Mouse (Mus musculus) hindbrain, embryonic 12.5 days (tissue): Measurements from ENCODE around the gene Prcd. TPM values are rescaled to one million over a fixed set of nuclear protein-coding genes. Genes with fewer than 3 reads are reported as not detected.

Experiments
- ATAC-seq: fragments of 200-750 bp; cut with Nextera tagmentation; 2 replicates; pipeline ENCODE4 v1.8.0; 2017; ENCODE audit warnings: moderate TSS enrichment; ENCODE audit not compliant: low FRiP score
- H3K27ac ChIP-seq: fragments of 300-500 bp; sonication (generic); 2 replicates; pipeline ENCODE4 v1.5.1; 2016; ENCODE audit warnings: mild to moderate bottlenecking
- H3K27me3 ChIP-seq: fragments of 300-500 bp; sonication (generic); 2 replicates; pipeline ENCODE4 v1.6.1; 2016; ENCODE audit warnings: mild to moderate bottlenecking
- H3K36me3 ChIP-seq: fragments of 300-500 bp; sonication (generic); 2 replicates; pipeline ENCODE4 v1.6.1; 2016; ENCODE audit warnings: mild to moderate bottlenecking
- H3K4me1 ChIP-seq: fragments of 300-500 bp; sonication (generic); 2 replicates; pipeline ENCODE4 v1.6.1; 2016
- H3K4me2 ChIP-seq: fragments of 300-500 bp; sonication (generic); replicated peaks from 2 replicates; pipeline ENCODE4 v1.6.1; 2016; ENCODE audit warnings: mild to moderate bottlenecking
- H3K4me3 ChIP-seq: fragments of 300-500 bp; sonication (generic); 2 replicates; pipeline ENCODE4 v1.5.1; 2016; ENCODE audit warnings: mild to moderate bottlenecking
- H3K9ac ChIP-seq: fragments of 300-500 bp; sonication (generic); 2 replicates; pipeline ENCODE4 v1.6.1; 2016; ENCODE audit warnings: mild to moderate bottlenecking, moderate library complexity
- H3K9me3 ChIP-seq: fragments of 300-500 bp; sonication (generic); replicated peaks from 2 replicates; pipeline ENCODE4 v1.6.1; 2016; ENCODE audit warnings: mild to moderate bottlenecking
- WGBS: fragments of 180-500 bp; shearing (Covaris S2); methylation state at CpG from one replicate; pipeline ENCODE4 v1.1.7; 2016; 5-methylcytosine and 5-hydroxymethylcytosine counted together
- polyA plus RNA-seq: library from polyadenylated mRNA; unstranded; fragments of >200 nt; fragmentation: Nextera tagmentation; extraction: Ambion mirVana; gene quantifications from 2 replicates; pipeline ENCODE4 v1.2.1, GENCODE M21; 2016

Gene Prcd
- polyA plus RNA-seq, 1 experiment from 2014 or later, result 0.43 TPM

DNA sequence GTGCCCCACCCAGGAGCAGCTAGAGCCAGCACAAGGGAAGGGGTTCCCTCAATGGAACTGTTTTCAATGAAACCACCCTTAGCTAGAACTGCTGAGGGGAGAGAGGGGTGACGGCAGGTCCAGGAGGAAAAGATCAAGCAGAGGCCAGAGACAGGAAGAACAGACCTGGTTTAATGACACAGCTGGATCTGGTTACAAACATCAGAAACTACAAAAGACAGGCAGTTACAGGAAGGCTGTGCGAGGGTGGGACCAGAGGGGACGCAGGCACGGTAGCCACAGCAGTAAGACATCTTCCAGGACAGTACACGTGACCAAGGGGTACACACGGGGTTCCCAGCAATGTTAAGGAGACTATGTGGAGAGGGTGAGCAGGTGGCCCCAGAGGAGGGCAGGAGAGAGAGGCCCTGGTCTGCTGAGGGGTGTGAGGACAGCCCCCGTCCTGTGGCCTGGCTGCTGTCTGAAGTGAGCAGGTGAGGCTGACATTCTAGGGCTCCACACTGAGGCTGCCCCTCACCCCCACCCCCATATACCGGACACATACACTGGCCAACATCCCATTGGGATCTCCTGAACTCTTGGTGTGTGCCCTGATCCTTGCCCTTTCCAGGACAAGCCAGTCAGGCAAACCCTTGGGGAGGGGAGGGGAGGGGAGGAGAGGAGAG lies 7.8 kb upstream of the Prcd start:
- Histone ChIP-seq H3K36me3 (no peaks in the 10 kb centered on the region), H3K9ac (no peak overlapping the region), H3K27me3 (peaks cover 25% of the 10 kb centered on the region), H3K27ac (no peak overlapping the region), H3K4me1 (peaks cover 31% of the 10 kb centered on the region), H3K4me3 (no peak overlapping the region), H3K4me2 (no peak overlapping the region), H3K9me3 (no peaks in the 10 kb centered on the region)
- WGBS, result 65% methylated on average over 8 of the region's 8 CpGs
- ATAC-seq, result no peak

DNA sequence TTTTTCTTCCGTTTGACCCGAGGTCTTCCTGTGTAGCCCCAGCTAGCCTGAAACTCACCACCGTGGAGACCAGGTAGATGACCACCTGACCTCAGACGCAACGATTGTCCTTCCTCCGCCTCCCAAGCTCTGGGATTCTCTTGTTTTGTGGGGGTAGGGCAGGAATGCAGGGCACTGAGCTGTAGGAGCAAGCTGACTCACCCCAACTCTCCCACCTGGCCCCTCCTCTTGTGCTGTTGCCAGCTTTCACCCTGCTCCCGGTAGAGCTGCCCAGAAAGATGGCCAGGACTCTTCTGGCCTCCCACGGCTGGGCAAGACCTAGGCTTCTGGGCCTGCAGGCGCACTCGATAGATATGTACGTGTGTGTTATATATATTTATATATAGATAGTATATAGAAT lies 7.2 kb upstream of the Prcd start:
- WGBS, result 68% methylated on average over 11 of the region's 11 CpGs
- ATAC-seq, result no peak
- Histone ChIP-seq H3K27me3 (peaks cover 31% of the 10 kb centered on the region), H3K4me1 (peaks cover 31% of the 10 kb centered on the region), H3K9ac (no peak overlapping the region), H3K4me2 (no peak overlapping the region), H3K36me3 (no peaks in the 10 kb centered on the region), H3K4me3 (no peak overlapping the region), H3K9me3 (no peaks in the 10 kb centered on the region), H3K27ac (no peak overlapping the region)

DNA sequence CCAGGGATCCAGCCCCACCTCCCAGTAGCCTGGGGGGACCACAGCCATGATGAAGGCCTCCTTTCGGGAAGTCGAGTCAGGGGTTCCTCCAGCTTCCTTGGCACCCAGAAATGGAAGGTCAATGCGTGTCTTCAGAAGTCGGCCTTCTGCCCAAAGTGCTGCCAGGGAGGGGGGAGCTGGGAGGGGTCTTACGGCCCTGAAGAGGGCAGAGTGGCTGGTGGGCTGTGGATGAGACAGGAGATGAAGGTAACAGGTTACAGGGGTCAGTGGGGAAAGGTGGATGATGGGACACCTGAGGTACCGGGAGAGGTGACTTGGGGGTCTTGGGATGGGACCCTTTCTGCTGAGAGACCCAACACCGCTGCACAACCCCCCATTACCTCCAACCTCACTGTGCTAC lies 6.6 kb upstream of the Prcd start:
- H3K9me3 ChIP-seq, result no peaks in the 10 kb centered on the region
- H3K27me3 ChIP-seq, result peaks cover 37% of the 10 kb centered on the region
- H3K9ac ChIP-seq, result no peak overlapping the region
- H3K27ac ChIP-seq, result no peak overlapping the region
- H3K4me3 ChIP-seq, result no peak overlapping the region
- H3K4me1 ChIP-seq, result peaks cover 31% of the 10 kb centered on the region
- WGBS, result 79% methylated on average over 7 of the region's 7 CpGs
- ATAC-seq, result no peak
- no peaks in the 10 kb centered on the region for H3K36me3 ChIP-seq
- no peak overlapping the region for H3K4me2 ChIP-seq

DNA sequence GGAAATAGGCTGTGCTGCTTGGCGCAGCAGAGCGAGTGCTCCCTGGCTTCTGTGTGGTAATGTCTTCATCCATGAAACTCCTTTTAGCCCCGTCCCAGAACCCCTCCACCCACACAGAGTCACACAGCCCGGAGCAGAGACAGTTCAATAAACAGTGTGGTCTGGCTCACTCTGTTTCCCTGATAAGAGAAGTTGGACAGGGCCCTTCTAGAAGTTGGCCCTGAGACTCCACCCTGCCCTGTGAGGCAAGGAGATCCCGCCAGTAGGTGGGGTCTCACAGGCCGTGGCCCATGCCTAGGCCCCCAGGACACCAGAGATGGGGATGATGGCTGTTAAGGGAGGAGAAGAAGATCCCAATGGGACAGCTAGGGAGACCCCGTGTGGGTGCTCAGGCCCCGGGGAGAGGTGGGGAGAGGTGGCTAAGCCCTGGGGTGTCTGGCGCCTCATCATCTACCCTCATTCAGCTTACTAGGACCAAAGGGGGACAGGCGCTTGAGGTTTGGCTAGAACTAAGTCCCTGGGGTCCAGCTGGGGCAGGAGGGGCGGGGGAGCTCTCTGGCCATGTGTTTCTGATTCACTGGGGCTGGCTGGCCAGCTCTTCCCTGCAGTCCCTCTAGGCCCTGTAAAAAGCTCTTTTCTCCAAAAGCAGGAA lies 5.9 kb upstream of the Prcd start:
- no peak for ATAC-seq
- WGBS, result 57% methylated on average over 11 of the region's 11 CpGs

DNA sequence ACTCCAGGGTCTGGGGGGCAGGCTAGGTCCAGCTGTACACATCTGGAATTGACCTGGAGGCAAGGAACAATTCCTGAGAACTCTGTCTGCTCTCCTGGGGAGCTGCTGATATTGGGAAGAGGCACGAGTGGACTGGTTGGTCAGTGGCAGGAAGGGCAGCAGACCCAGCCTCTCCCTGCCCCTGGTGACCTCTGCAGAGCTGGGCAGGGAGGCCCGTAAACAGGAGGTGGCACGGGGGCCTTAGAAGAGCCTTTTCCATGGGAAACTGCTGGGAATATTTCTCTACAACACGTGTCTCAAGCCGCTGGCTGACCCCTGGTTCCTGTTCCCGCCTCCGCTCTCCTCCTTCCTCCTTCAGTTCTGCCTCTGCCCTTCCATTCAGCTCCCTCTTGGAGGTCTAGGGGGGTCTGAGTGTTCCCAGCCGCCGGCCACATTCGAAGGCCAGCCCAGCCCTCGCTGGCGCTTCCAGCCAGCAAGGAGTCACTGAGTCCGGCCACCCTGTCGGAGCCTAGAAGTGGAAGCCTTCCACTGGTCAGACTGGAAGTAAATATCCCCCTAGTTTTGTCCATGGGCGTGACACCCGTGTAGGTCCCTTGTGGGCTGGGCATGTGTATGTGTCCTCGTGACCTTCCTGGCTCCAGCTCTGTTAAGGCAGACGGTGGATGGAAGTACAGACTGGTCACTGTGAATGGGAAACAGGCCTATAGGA lies 5.0 kb upstream of the Prcd start:
- Histone ChIP-seq H3K9ac (0 out of 2 replicates have a peak overlapping the region, but pooled peaks have one; percentile 18), H3K4me1 (peaks cover 38% of the 10 kb centered on the region), H3K27ac (0 out of 2 replicates have a peak overlapping the region, but pooled peaks have one; percentile 12), H3K27me3 (peaks cover 53% of the 10 kb centered on the region), H3K36me3 (no peaks in the 10 kb centered on the region), H3K4me2 (no peak overlapping the region), H3K9me3 (no peaks in the 10 kb centered on the region), H3K4me3 (no peak overlapping the region)
- WGBS, result 51% methylated on average over 18 of the region's 18 CpGs
- ATAC-seq, result no peak

More for the DNA sequence above, 5.9 kb upstream of the Prcd start:
- no peaks in the 10 kb centered on the region for H3K36me3 ChIP-seq
- H3K9me3 ChIP-seq, result no peaks in the 10 kb centered on the region
- H3K27ac ChIP-seq, result no peak overlapping the region
- no peak overlapping the region for H3K9ac ChIP-seq
- no peak overlapping the region for H3K4me2 ChIP-seq
- H3K4me1 ChIP-seq, result peaks cover 35% of the 10 kb centered on the region
- H3K4me3 ChIP-seq, result no peak overlapping the region
- peaks cover 44% of the 10 kb centered on the region for H3K27me3 ChIP-seq

DNA sequence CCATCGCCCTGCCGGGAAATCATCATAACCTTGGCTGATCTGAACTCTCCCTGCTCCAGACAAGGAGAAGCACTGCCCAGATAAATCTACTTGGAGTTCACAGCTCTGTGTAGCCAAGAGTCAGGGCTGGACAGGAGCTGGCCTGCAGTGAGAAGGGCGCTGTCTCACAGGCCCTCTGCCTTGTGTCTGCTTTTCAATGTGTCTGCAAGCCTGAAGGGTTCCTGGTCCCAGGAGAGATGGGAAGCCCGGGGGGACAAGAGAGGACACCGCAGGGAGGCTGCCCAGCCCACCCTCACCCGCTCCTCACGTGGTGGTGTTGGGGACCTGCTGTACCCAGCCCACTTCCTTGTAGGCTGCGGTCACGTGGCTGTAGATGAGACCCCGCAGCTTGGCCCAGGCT lies 4.4 kb upstream of the Prcd start:
- Histone ChIP-seq H3K9ac (no peak overlapping the region; the same call in 1 of the 2 replicates), H3K36me3 (no peaks in the 10 kb centered on the region), H3K27ac (no peak overlapping the region), H3K4me3 (no peak overlapping the region), H3K27me3 (peaks cover 57% of the 10 kb centered on the region), H3K4me2 (no peak overlapping the region), H3K4me1 (peaks cover 36% of the 10 kb centered on the region), H3K9me3 (no peaks in the 10 kb centered on the region)
- WGBS, result 69% methylated on average over 10 of the region's 10 CpGs
- no peak for ATAC-seq

DNA sequence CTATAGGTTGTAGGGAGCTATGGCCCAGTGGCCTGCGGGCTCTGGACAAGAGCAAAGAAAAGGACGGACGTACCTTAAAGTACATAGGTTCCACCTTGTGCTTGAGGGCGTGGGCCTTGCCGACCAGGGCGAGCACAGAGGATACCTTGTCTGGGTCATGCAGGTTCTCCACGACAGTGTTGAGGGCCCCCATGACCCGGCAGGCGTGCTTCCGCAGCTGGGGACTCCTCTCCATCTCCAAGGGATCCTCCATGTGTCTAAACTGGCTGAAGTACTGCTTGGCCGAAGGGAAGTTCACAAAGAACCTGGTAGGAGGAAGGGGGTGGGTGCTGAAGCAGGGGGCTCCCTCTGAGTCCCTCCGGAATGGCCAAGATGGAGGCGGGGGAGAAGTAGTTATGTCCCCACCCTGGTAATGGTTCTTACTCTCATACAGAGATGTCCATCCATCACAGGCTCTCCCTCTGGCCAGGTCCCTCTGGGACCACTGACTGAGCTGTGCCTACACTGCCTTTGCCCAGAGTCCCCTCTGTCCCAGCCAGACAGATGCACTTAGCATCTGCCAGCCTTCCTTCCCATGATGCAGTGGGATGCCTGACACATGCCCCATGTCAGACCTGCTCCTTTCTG lies 3.5 kb upstream of the Prcd start:
- ATAC-seq, result no peak
- Histone ChIP-seq H3K27me3 (peaks cover 63% of the 10 kb centered on the region), H3K4me3 (no peak overlapping the region), H3K9me3 (no peaks in the 10 kb centered on the region), H3K4me2 (no peak overlapping the region), H3K36me3 (no peaks in the 10 kb centered on the region), H3K27ac (0 out of 2 replicates have a peak overlapping the region, but pooled peaks have one; percentile 12), H3K4me1 (peaks cover 38% of the 10 kb centered on the region), H3K9ac (peak overlapping the region; percentile 5; the same call in 1 of the 2 replicates)
- WGBS, result 89% methylated on average over 13 of the region's 13 CpGs

DNA sequence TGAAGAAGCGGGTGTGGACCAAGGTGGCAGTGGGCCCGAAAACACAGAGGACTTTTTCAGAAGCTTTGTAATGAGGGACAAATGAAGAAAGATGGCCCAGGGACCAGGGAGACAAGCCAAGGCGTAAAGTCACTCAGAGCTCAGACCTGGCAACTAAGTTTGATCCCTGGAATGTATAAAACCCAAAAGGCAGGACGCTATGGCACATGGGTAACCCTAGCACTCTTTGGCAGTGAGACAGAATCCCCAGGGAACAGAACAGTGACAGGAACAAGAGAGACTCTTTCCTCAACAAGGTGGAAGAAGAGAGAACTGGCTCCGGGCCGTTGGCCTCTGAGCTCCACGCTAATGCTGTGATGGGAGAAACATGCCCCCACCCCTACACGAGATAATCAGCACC lies 2.5 kb upstream of the Prcd start:
- no peaks in the 10 kb centered on the region for H3K9me3 ChIP-seq
- peaks cover 39% of the 10 kb centered on the region for H3K4me1 ChIP-seq
- ATAC-seq, result no peak
- no peak overlapping the region for H3K4me2 ChIP-seq
- no peak overlapping the region for H3K9ac ChIP-seq
- H3K36me3 ChIP-seq, result no peaks in the 10 kb centered on the region
- H3K27ac ChIP-seq, result no peak overlapping the region
- H3K27me3 ChIP-seq, result peaks cover 67% of the 10 kb centered on the region
- H3K4me3 ChIP-seq, result no peak overlapping the region
- WGBS, result 85% methylated on average over 8 of the region's 8 CpGs

DNA sequence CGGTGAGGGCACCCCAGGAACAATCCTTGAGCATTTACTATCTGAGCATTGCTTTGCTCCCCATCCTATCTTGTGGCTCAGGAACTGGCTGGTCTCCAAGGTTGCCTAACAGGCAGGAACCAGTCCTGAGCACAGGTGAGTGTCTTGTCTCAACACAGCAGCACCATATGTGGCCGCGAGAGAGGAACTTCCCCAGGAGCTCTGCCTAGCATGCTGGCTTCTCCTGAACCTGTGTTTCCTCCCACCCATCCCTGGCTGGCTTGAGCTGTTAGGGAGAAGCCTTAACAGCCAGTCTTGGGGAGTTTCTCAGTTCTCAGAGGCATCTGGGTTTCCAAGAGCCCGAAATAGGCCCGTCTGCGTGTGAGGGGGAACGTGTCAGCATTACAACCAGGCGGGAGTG lies 2.0 kb upstream of the Prcd start:
- 84% methylated on average over 8 of the region's 8 CpGs for WGBS
- Histone ChIP-seq H3K4me2 (no peak overlapping the region), H3K4me3 (no peak overlapping the region), H3K27ac (no peak overlapping the region), H3K4me1 (peaks cover 39% of the 10 kb centered on the region), H3K27me3 (peaks cover 71% of the 10 kb centered on the region), H3K9me3 (no peaks in the 10 kb centered on the region), H3K36me3 (no peaks in the 10 kb centered on the region), H3K9ac (no peak overlapping the region)
- ATAC-seq, result no peak

DNA sequence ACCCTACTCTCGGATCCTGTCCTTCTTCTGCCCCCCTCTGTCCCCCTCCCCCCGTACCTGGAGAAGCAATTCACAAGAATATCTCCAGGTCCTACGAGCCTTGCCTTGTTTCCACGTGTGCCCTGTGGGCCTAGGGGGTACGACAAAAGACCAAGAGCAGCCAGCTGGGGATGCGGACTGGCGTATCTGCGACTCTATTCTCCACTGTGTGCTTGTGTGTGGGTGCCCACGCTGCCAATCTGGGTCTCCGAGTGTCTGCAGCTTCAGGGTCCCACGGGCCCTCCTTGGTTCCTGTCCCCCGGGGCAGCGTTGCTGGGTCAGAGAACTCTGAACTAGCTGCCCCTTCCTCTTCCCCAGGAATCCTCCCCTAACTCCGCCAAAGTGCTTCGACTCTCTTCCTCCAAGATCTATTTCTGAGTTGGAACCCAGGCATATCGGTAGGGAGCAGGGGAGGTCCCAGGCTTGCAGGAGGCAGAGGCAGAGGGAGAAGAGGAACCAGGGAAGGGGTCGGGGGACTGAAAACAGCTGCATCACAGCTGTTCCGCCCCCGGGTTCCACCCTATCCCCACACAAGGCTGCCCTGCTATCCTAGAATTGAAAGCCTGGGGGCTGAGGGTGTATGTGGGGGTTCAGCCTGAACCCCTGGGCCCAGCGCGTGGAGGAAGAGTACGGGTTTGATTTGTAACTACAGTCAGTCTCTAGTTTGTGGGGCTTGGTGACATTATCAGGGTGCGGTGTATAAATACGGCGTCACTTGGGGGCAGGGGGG lies 820 bp upstream of the Prcd start:
- peak overlapping the region; percentile 95 for H3K4me2 ChIP-seq
- 60% methylated on average over 25 of the region's 25 CpGs for WGBS
- no peak overlapping the region for H3K27ac ChIP-seq
- peaks cover 44% of the 10 kb centered on the region for H3K4me1 ChIP-seq
- peaks cover 68% of the 10 kb centered on the region for H3K27me3 ChIP-seq
- no peaks in the 10 kb centered on the region for H3K36me3 ChIP-seq
- no peaks in the 10 kb centered on the region for H3K9me3 ChIP-seq
- H3K4me3 ChIP-seq, result no peak overlapping the region
- peak overlapping the region; percentile 67; the same call in 1 of the 2 replicates for H3K9ac ChIP-seq
- no peak for ATAC-seq

DNA sequence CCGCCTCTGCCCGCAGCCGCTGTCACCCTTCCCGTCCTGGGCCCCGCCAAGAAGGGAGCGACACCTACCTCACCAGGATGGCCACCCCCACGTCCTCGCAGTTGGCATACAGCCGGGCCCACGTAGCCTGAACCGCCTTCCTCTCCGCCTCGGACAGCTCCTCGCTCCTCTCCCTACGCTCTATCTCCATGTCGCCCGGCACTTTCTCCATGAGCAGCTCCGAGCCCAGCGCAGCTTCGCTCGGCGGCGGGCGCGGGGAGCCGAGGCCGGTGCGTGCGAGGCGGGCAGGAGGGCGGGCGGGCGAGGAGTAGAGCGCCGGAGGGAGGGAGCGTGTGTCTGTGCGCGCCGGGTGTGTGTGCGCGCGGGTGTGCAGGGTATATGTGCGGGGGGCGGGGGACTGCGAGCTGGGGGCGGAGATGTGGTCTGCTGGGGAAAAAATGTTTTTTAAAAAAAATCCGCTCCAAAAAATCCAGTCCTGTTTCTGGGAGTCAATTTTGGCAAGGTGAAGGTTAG lies 431 bp downstream of the Prcd start:
- H3K27me3 ChIP-seq, result peaks cover 68% of the 10 kb centered on the region
- peak; percentile 31; the same call in 1 of the 2 replicates for ATAC-seq
- WGBS, result under 1% methylated on average over 46 of the region's 47 CpGs
- peak overlapping the region; percentile 49 for H3K4me3 ChIP-seq
- H3K9me3 ChIP-seq, result no peaks in the 10 kb centered on the region
- H3K4me1 ChIP-seq, result peaks cover 43% of the 10 kb centered on the region
- peak overlapping the region; percentile 67 for H3K9ac ChIP-seq
- H3K27ac ChIP-seq, result no peak overlapping the region
- peak overlapping the region; percentile 95 for H3K4me2 ChIP-seq
- no peaks in the 10 kb centered on the region for H3K36me3 ChIP-seq
